Mouse (Mus musculus) kidney, adult 2 months (tissue): ENCODE results near the gene Gstp2.

Source experiments
- CTCF ChIP-seq: fragments of 200-500 bp; conservative IDR thresholded peaks from 2 replicates; pipeline ENCODE4 v1.5.1; 2011; ENCODE audit warnings: low read depth, mild to moderate bottlenecking, control low read depth, low read length, moderate library complexity, mixed read lengths; ENCODE audit not compliant: insufficient read depth, insufficient read length
- POLR2A ChIP-seq: fragments of 200-500 bp; IDR thresholded peaks from one replicate; pipeline ENCODE4 v1.6.1; 2011; ENCODE audit warnings: low read depth, low read length, control low read depth

DNA sequence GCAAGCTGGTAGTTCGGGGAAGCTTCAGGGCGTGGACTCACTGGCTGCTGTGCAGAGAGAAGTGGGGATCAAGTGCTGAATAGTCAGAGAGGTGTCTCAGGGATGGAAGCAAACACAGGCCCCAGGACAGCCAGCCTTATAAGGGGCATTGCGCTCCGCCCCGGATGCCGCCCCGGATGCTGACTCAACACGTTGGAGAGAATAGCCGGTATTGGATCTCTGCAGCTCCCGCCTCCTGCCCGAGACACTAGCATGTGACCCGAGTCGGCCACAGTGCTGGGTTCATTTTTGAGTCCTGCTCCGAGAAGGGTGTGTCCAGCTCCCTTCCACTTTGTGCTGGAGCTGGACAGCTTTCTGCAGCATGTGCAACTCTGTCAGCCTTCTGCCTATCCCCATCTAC is 3.7 kb downstream of the Gstp2 start:
- no peak for TF ChIP-seq CTCF
- TF ChIP-seq POLR2A: no peak
